Mouse (Mus musculus): Measurements from ENCODE around the gene Cc2d1a. TPM values are rescaled to one million over a fixed set of nuclear protein-coding genes. Genes with fewer than 3 reads are reported as not detected.

Gene Cc2d1a
- polyA plus RNA-seq, 1 experiment from 2014 or later: 17.1 TPM

DNA sequence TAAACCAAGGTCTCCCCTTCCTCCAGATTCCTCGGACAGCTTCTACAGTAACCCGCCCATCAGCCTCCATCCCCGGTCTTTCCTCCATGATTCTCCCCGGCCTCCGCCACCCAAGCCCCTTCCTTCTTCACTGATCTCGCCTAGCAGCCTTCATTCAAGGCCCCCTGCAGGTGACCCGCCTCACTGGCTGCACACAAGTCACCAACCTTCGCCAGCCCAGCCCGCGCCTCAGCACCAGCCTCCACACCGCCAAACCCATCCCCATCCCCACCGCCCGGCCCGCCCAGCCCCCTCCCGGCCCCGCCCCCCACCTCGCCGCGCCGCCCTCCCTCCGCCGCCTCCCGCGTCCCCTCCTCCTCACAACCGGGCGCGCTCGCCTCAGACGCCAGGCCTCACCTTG lies 43.5 kb downstream of the Cc2d1a start:
- Histone ChIP-seq H3K4me2 (ENCODE audit: low read depth, low read length, severe bottlenecking) (peak overlapping the region; percentile 83), H3K9me3 (ENCODE audit: control insufficient read depth, low read length) (no peaks in the 10 kb centered on the region; the same call in 1 of the 2 replicates), H3K27me3 (ENCODE audit: control insufficient read depth, insufficient read depth, low read length) (no peaks in the 10 kb centered on the region), H3K4me3 (ENCODE audit: low read depth, low read length) (peak overlapping the region; percentile 70), H3K36me3 (ENCODE audit: control insufficient read depth, insufficient read depth, low read length) (peaks cover 3% of the 10 kb centered on the region; the same call in 1 of the 2 replicates), H3K4me1 (replicated peaks; ENCODE audit: control insufficient read depth, insufficient read depth, low read length) (peaks cover 5% of the 10 kb centered on the region; the same call in 1 of the 2 replicates), H3K9ac (ENCODE audit: low read length) (peak overlapping the region; percentile 79), H3K27ac (ENCODE audit: low read depth, low read length) (peak overlapping the region; percentile 87)
- DNase-seq (ENCODE audit: low spot score) (peak; percentile 91), ATAC-seq (replicated peaks; ENCODE audit: low FRiP score) (peak; percentile 79)
- 0% methylated on average over 22 of the region's 29 CpGs for WGBS

GRCm38 (mm10) chr8:84103601-84104000 lies 44.1 kb downstream of the Cc2d1a start:
- 53% methylated on average over 3 of the region's 3 CpGs for WGBS
- peak overlapping the region; percentile 70 for H3K4me3 ChIP-seq (ENCODE audit: low read depth, low read length)
- H3K9ac ChIP-seq (ENCODE audit: low read length): peak overlapping the region; percentile 79
- H3K27ac ChIP-seq (ENCODE audit: low read depth, low read length): peak overlapping the region; percentile 87; the same call in 1 of the 2 replicates
- H3K27me3 ChIP-seq (ENCODE audit: control insufficient read depth, insufficient read depth, low read length): no peaks in the 10 kb centered on the region
- H3K9me3 ChIP-seq (ENCODE audit: control insufficient read depth, low read length): no peaks in the 10 kb centered on the region; the same call in 1 of the 2 replicates
- peaks cover 3% of the 10 kb centered on the region; the same call in 1 of the 2 replicates for H3K36me3 ChIP-seq (ENCODE audit: control insufficient read depth, insufficient read depth, low read length)
- peak overlapping the region; percentile 83 for H3K4me2 ChIP-seq (ENCODE audit: low read depth, low read length, severe bottlenecking)
- DNase-seq (ENCODE audit: low spot score) (no peak), ATAC-seq (replicated peaks; ENCODE audit: low FRiP score) (no peak)
- peaks cover 5% of the 10 kb centered on the region; the same call in 1 of the 2 replicates for H3K4me1 ChIP-seq (replicated peaks; ENCODE audit: control insufficient read depth, insufficient read depth, low read length)

- no peaks in the 10 kb centered on the region for H3K9me3 ChIP-seq (ENCODE audit: control insufficient read depth, low read length)
- H3K27ac ChIP-seq (ENCODE audit: low read depth, low read length): no peak overlapping the region
- H3K9ac ChIP-seq (ENCODE audit: low read length): no peak overlapping the region
- H3K4me2 ChIP-seq (ENCODE audit: low read depth, low read length, severe bottlenecking): no peak overlapping the region
- no peak overlapping the region for H3K4me3 ChIP-seq (ENCODE audit: low read depth, low read length)
- WGBS: 95% methylated on average over 25 of the region's 25 CpGs
- peaks cover 5% of the 10 kb centered on the region; the same call in 1 of the 2 replicates for H3K4me1 ChIP-seq (replicated peaks; ENCODE audit: control insufficient read depth, insufficient read depth, low read length)
- H3K27me3 ChIP-seq (ENCODE audit: control insufficient read depth, insufficient read depth, low read length): no peaks in the 10 kb centered on the region
- DNase-seq (ENCODE audit: low spot score) (no peak), ATAC-seq (replicated peaks; ENCODE audit: low FRiP score) (no peak)
- H3K36me3 ChIP-seq (ENCODE audit: control insufficient read depth, insufficient read depth, low read length): peaks cover 14% of the 10 kb centered on the region; the same call in 1 of the 2 replicates
These were observed 46.1 kb downstream of the Cc2d1a start for GRCm38 (mm10) chr8:84101476-84102270.

- H3K4me2 ChIP-seq (ENCODE audit: low read depth, low read length, severe bottlenecking): no peak overlapping the region
- H3K4me1 ChIP-seq (replicated peaks; ENCODE audit: control insufficient read depth, insufficient read depth, low read length): peaks cover 2% of the 10 kb centered on the region; the same call in 1 of the 2 replicates
- H3K9ac ChIP-seq (ENCODE audit: low read length): no peak overlapping the region
- H3K27me3 ChIP-seq (ENCODE audit: control insufficient read depth, insufficient read depth, low read length): no peaks in the 10 kb centered on the region
- H3K36me3 ChIP-seq (ENCODE audit: control insufficient read depth, insufficient read depth, low read length): peaks cover 22% of the 10 kb centered on the region
- no peak for ATAC-seq (replicated peaks; ENCODE audit: low FRiP score)
- H3K4me3 ChIP-seq (ENCODE audit: low read depth, low read length): no peak overlapping the region
- no peak overlapping the region for H3K27ac ChIP-seq (ENCODE audit: low read depth, low read length)
- WGBS: 96% methylated on average over 7 of the region's 7 CpGs
- no peak for DNase-seq (ENCODE audit: low spot score)
- H3K9me3 ChIP-seq (ENCODE audit: control insufficient read depth, low read length): no peaks in the 10 kb centered on the region
These were observed 49.4 kb downstream of the Cc2d1a start for GRCm38 (mm10) chr8:84098376-84098775.

DNA sequence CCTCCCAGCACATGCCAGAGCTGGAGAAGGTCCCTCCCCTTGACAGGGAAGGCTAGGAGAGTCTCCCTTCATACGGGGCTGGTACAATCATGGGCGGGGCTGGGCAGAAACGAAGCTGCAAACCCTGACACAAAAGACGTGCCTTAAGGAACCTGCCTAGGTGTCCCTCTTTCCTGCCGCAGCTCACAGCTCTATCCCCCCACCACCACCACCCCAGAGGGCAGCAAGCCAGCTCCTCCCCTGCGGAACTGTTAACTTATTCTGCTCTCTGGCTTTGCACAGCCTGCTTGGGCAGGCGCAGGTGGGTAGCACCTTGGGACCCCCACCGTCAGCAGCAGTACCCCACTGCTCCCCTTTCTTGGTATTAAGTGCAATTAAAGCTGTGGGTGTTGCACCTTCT lies 51.7 kb downstream of the Cc2d1a start:
- Histone ChIP-seq H3K27ac (ENCODE audit: low read depth, low read length) (no peak overlapping the region), H3K4me3 (ENCODE audit: low read depth, low read length) (no peak overlapping the region), H3K9ac (ENCODE audit: low read length) (no peak overlapping the region), H3K9me3 (ENCODE audit: control insufficient read depth, low read length) (no peaks in the 10 kb centered on the region), H3K4me1 (replicated peaks; ENCODE audit: control insufficient read depth, insufficient read depth, low read length) (no peaks in the 10 kb centered on the region), H3K4me2 (ENCODE audit: low read depth, low read length, severe bottlenecking) (no peak overlapping the region), H3K27me3 (ENCODE audit: control insufficient read depth, insufficient read depth, low read length) (no peaks in the 10 kb centered on the region), H3K36me3 (ENCODE audit: control insufficient read depth, insufficient read depth, low read length) (peaks cover 25% of the 10 kb centered on the region)
- 66% methylated on average over 8 of the region's 8 CpGs for WGBS
- DNase-seq (ENCODE audit: low spot score) (no peak), ATAC-seq (replicated peaks; ENCODE audit: low FRiP score) (no peak)

DNA sequence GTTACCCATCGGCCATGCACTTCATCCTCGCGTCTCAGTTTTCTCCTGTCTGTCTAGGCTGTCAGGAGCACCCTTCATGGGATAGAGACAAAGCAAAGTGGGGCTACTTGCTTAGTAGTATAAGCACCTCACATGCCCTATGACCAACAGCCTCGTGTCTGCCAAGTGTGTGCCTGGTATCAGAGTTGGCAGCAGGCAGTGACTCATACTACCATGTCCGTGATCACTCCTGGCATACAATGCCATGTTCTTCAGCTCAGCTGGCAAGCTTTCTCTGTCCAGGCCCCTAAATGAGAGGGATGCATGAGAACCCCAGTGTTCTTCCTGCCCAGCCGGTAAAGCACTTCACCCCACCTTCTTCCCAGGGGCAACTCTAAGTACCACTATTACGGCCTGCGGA lies 57.2 kb downstream of the Cc2d1a start:
- ATAC-seq (replicated peaks; ENCODE audit: low FRiP score): no peak
- H3K4me3 ChIP-seq (ENCODE audit: low read depth, low read length): no peak overlapping the region
- H3K4me2 ChIP-seq (ENCODE audit: low read depth, low read length, severe bottlenecking): no peak overlapping the region
- H3K27ac ChIP-seq (ENCODE audit: low read depth, low read length): no peak overlapping the region
- H3K9me3 ChIP-seq (ENCODE audit: control insufficient read depth, low read length): no peaks in the 10 kb centered on the region
- no peak for DNase-seq (ENCODE audit: low spot score)
- peaks cover 12% of the 10 kb centered on the region for H3K36me3 ChIP-seq (ENCODE audit: control insufficient read depth, insufficient read depth, low read length)
- no peaks in the 10 kb centered on the region for H3K4me1 ChIP-seq (replicated peaks; ENCODE audit: control insufficient read depth, insufficient read depth, low read length)
- no peaks in the 10 kb centered on the region for H3K27me3 ChIP-seq (ENCODE audit: control insufficient read depth, insufficient read depth, low read length)
- WGBS: 94% methylated on average over 8 of the region's 8 CpGs
- no peak overlapping the region for H3K9ac ChIP-seq (ENCODE audit: low read length)

GRCm38 (mm10) chr8:84089277-84089676 lies 58.5 kb downstream of the Cc2d1a start:
- Histone ChIP-seq H3K9me3 (ENCODE audit: control insufficient read depth, low read length) (no peaks in the 10 kb centered on the region), H3K4me3 (ENCODE audit: low read depth, low read length) (no peak overlapping the region), H3K36me3 (ENCODE audit: control insufficient read depth, insufficient read depth, low read length) (peaks cover 7% of the 10 kb centered on the region; the same call in 1 of the 2 replicates), H3K4me2 (ENCODE audit: low read depth, low read length, severe bottlenecking) (no peak overlapping the region), H3K4me1 (replicated peaks; ENCODE audit: control insufficient read depth, insufficient read depth, low read length) (no peaks in the 10 kb centered on the region; the same call in 1 of the 2 replicates), H3K27ac (ENCODE audit: low read depth, low read length) (no peak overlapping the region), H3K9ac (ENCODE audit: low read length) (no peak overlapping the region), H3K27me3 (ENCODE audit: control insufficient read depth, insufficient read depth, low read length) (no peaks in the 10 kb centered on the region)
- ATAC-seq (replicated peaks; ENCODE audit: low FRiP score) (no peak), DNase-seq (ENCODE audit: low spot score) (no peak)
- 79% methylated on average over 9 of the region's 9 CpGs for WGBS

DNA sequence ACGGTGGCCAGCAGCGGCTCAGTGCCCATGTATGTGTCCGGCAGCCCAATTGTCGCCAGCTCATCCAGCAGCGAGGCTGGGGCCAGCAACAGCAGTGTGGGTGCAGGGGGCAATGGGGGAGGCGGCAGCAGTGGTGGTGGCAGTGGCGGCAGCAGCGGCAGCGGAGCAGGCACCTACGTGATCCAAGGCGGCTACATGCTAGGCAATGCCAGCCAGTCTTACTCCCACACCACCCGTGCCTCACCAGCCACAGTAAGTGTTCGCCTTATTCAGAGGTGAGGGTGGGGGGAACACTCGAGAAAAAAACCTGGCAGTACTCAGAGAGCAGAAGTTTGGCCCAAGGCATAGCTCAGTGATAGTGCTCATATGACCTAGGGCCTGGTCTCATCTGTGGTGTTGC lies 59.9 kb downstream of the Cc2d1a start:
- no peak overlapping the region for H3K4me2 ChIP-seq (ENCODE audit: low read depth, low read length, severe bottlenecking)
- ATAC-seq (replicated peaks; ENCODE audit: low FRiP score) (no peak), DNase-seq (ENCODE audit: low spot score) (no peak)
- no peak overlapping the region for H3K9ac ChIP-seq (ENCODE audit: low read length)
- no peaks in the 10 kb centered on the region for H3K27me3 ChIP-seq (ENCODE audit: control insufficient read depth, insufficient read depth, low read length)
- WGBS: 96% methylated on average over 14 of the region's 14 CpGs
- H3K9me3 ChIP-seq (ENCODE audit: control insufficient read depth, low read length): no peaks in the 10 kb centered on the region
- H3K4me1 ChIP-seq (replicated peaks; ENCODE audit: control insufficient read depth, insufficient read depth, low read length): peaks cover 2% of the 10 kb centered on the region; the same call in 1 of the 2 replicates
- H3K27ac ChIP-seq (ENCODE audit: low read depth, low read length): no peak overlapping the region
- peaks cover 7% of the 10 kb centered on the region; the same call in 1 of the 2 replicates for H3K36me3 ChIP-seq (ENCODE audit: control insufficient read depth, insufficient read depth, low read length)
- no peak overlapping the region for H3K4me3 ChIP-seq (ENCODE audit: low read depth, low read length)
